Mouse (Mus musculus): ENCODE measurements at regions not wholly inside any gene's neighbourhood (a gene's known extent, or its start where the extent isn't known, plus 50 kb on each side); places are given as distances from the start of the nearest gene placed in this dataset.
A peak's percentile ranks its signal among the peaks of the same experiment; 100 is the strongest.

DNA sequence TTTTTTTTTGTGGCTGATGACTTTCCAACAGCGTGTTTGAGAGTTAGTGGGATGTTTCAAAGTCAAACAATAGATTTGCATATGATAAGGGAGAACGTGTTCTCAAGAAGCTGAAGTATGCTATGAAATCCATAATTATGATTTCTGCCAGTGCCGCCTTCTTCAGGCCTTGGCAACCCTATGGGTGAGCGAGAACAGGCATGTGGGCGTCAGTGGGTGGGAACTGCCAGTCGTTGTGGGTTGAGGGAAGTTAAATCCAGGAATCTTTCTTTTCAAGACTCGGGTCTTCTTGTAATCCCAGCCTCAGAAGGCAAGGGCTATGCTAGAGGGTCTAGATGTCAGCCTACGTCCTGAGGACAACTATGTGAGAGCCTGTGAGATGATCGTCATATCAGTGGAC lies 60.6 kb upstream of the Slc30a5 start:
- no peak for DNase-seq (ENCODE audit: low read depth, low spot score)

DNA sequence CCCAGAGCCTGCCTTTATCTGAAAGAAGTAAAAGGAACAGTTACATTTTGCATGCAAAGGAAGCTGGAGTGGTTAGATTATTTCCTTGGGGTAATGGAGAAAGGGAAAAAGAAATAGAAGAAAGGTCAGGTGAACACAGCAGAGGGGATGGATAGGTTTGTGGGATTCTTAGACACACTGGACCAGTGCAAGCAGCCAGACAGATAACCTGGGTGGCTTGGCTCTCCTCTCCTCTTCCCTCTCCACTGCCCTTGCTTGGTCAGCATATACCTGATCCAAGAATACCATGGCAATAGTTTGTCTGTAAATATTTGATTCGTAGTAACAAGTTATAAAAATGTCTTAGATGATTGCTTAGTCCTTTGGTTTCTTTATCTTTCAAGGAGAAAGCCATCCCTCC lies 59.9 kb upstream of the Slc30a5 start:
- DNase-seq (ENCODE audit: low read depth, low spot score): no peak

DNA sequence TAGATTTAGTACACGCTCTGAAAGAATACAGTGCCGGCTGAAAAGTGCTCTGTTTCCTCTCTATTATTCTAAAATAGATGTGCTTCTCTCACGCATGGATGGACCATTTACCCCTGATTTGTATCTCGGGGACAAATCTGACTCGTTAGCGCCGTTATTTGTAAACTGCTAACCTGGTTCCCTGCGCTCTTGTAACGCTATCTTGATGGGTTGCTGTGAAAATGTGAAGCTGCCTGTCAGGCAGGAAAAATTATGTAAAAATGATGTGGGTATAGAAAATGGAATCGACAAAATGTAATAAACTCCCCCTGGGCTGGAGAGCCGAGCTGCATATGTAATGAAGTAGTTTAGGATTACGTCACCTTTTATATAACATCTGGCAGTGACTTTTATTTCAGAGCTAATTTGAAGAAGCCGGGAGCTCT lies 59.4 kb upstream of the Slc30a5 start:
- no peak for DNase-seq (ENCODE audit: low read depth, low spot score)

DNA sequence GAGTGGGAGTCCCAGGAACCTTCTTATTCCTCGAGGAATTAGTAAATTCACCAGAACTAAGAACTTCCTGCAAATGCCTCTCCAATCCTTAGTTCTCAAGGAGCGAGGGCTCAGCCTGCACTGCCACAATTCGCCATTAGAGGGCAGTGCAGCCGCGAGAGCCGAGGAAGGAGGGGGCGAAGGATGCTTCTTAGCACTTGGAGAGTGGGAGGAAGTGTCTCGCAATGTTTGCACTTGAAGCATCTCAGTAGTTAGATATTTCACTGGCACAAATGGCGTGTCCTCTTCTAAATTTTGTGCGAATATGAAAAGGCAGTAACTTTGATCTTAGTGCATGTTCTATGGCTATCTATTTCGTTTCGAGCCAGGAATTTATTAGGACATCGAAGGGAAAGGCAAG lies 59.0 kb upstream of the Slc30a5 start:
- peak; percentile 60 for DNase-seq (ENCODE audit: low read depth, low spot score)

DNA sequence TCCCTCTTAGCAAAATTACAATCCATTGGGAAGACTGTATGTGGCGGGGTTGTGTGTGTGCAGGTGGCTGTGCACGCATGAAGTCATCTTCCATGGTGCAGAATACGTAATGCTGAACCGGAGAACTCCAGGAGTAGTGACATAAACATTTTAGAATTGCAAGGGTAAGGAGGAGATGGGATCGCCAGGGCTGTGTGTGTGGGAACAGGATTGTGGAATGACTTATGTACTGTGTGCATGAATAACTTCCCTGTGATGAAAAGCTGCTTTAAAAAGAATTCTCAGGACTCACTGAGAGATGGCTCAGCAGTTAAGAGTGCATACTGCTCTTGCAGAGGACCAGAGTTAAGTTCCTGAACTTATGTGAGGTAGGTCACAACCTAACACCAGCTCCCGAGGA lies 57.2 kb upstream of the Slc30a5 start:
- DNase-seq (ENCODE audit: low read depth, low spot score): no peak

DNA sequence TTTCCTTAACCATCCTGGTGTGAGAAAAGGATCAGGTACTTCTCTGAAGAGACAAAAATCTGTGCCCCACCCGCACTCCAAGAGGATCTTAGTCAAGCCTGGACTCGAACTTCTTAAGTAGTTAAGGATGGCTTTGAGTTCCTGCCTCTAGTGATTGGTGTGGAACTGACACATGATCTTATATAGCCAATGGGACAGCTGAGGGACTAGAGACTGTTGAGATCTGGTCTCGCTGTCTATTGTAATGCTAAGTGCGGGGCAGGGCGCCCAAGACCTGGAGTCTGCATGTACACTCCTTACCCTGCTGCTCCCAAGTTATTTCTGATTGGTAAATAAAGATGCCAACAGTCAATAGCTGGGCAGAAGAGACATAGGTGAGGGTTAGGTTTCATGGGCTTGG lies 55.3 kb upstream of the Slc30a5 start:
- DNase-seq (ENCODE audit: low read depth, low spot score): no peak

DNA sequence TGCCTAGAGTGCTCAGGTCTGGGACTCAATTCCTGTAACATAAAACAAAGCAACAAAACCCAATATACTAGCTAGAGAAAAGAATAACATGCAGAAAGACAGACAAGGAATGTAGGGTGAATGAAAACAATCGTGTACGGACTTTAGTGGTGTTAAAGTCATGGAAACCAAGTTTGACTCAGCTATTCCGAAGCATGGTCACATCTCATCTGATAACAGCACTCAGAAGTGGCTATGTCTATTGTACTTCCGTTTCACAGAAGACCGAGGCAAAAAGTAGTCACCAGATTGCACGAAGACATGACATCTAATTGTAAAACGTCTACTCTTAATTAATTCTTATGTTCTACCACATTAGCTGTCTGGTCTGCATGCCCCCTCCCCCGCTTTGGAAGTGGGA lies 50.5 kb upstream of the Slc30a5 start:
- no peak for DNase-seq (ENCODE audit: low read depth, low spot score)
